Mouse (Mus musculus) thymus, adult 2 months (tissue): ENCODE results near the gene Rbm4b. TPM values are rescaled to one million over a fixed set of nuclear protein-coding genes. Genes with fewer than 3 reads are reported as not detected.

Experiments used
- DNase-seq: peaks from one replicate; pipeline ENCODE4 v3.0.0; 2021
- H3K27ac ChIP-seq: fragments of 200-500 bp; 2 replicates; pipeline ENCODE4 v1.5.1; 2012; ENCODE audit warnings: low read length, control low read depth; ENCODE audit not compliant: control insufficient read depth, insufficient read depth
- H3K27me3 ChIP-seq: fragments of 200-500 bp; 2 replicates; pipeline ENCODE4 v1.6.1; 2012; ENCODE audit warnings: mild to moderate bottlenecking, low read length, moderate library complexity, mixed read lengths; ENCODE audit not compliant: control insufficient read depth, insufficient read depth
- H3K36me3 ChIP-seq: fragments of 200-500 bp; 2 replicates; pipeline ENCODE4 v1.6.1; 2012; ENCODE audit warnings: mild to moderate bottlenecking, low read length, moderate library complexity; ENCODE audit not compliant: control insufficient read depth, insufficient read depth
- H3K4me1 ChIP-seq: fragments of 200-500 bp; replicated peaks from 2 replicates; pipeline ENCODE4 v1.6.1; 2012; ENCODE audit warnings: low read length; ENCODE audit not compliant: control insufficient read depth, insufficient read depth
- H3K4me3 ChIP-seq: fragments of 200-500 bp; 2 replicates; pipeline ENCODE4 v1.5.1; 2012; ENCODE audit warnings: mild to moderate bottlenecking, low read length, control low read depth, moderate library complexity; ENCODE audit not compliant: control insufficient read depth, insufficient read depth
- CTCF ChIP-seq: fragments of 200-500 bp; IDR thresholded peaks from 2 replicates; pipeline ENCODE4 v1.5.1; 2012; ENCODE audit warnings: mild to moderate bottlenecking, control low read depth, low read length, moderate library complexity, borderline replicate concordance; ENCODE audit not compliant: control insufficient read depth, poor library complexity, insufficient read depth; ENCODE audit errors: extremely low read depth
- POLR2A ChIP-seq: fragments of 200-500 bp; IDR thresholded peaks from 2 replicates; pipeline ENCODE4 v1.6.1; 2012; ENCODE audit warnings: mild to moderate bottlenecking, low read length, control low read depth, moderate library complexity; ENCODE audit not compliant: control insufficient read depth, poor library complexity, insufficient read depth; ENCODE audit errors: extremely low read depth
- WGBS: fragments of 180-500 bp; shearing (Covaris S2); methylation state at CpG from one replicate; pipeline ENCODE4 v1.1.7; 2018; 5-methylcytosine and 5-hydroxymethylcytosine counted together
- polyA plus RNA-seq: library from polyadenylated mRNA; depleted of rRNA; stranded (reverse); fragments of >200 nt; gene quantifications from 2 replicates; pipeline ENCODE4 v1.2.3, GENCODE M21; 2012

Rbm4b gene
- polyA plus RNA-seq, 1 experiment = 20.2 TPM

DNA sequence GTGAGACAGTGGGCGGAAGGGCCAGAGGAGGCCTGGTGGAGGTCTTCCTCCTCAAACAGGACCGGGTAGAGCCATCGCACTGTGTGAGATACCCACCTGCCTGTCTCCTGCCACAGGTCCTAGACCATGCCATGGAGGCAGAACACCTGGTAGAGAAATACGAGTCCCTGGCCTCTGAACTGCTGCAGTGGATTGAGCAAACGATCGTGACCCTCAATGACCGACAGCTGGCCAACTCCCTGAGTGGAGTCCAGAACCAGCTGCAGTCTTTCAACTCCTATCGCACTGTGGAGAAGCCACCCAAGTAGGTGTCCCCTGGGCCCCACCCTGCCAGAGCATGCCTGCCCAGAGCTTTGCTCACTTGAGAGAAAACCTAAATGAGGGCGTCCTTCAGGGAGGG lies 27.1 kb upstream of the Rbm4b start:
- Histone ChIP-seq H3K27ac (no peak overlapping the region), H3K27me3 (no peaks in the 10 kb centered on the region), H3K36me3 (no peaks in the 10 kb centered on the region), H3K4me3 (no peak overlapping the region), H3K4me1 (no peaks in the 10 kb centered on the region)
- DNase-seq = no peak
- TF ChIP-seq POLR2A = no peak
- 93% methylated on average over 9 of the region's 9 CpGs for WGBS

DNA sequence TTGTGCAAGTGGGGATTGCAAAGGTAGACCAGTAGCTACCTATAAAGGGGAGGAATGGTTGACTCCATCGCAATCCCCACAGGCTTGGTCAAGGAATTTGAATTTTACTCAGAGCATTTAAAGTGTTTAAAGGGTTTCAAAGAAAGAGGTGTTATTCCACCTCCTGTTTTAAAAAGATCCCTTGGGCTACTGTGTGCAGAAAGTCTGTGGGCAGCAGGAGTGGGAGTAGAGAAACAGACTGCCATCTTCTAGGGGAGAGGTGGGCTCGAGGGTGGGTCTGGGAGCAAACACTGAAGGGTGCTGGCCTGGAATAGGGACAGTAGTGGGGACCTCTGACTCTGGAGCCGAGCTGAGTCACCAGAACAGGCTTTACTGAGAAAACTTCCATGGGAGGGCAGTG lies 23.2 kb upstream of the Rbm4b start:
- TF ChIP-seq CTCF = no peak
- Histone ChIP-seq H3K4me3 (no peak overlapping the region), H3K36me3 (no peaks in the 10 kb centered on the region), H3K27ac (no peak overlapping the region), H3K27me3 (no peaks in the 10 kb centered on the region), H3K4me1 (no peaks in the 10 kb centered on the region)
- no peak for DNase-seq
- WGBS = 81% methylated on average over 3 of the region's 3 CpGs

DNA sequence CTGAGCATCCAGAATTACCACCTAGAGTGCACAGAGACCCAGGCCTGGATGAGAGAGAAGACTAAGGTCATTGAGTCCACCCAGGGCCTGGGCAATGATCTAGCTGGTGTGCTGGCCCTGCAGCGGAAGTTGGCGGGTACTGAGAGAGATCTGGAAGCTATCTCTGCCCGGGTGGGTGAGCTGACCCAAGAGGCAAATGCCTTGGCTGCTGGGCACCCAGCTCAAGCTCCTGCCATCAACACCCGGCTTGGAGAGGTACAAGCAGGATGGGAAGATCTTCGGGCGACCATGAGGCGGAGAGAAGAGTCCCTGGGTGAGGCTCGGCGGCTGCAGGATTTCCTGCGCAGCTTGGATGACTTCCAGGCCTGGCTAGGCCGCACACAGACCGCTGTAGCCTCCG lies 18.4 kb upstream of the Rbm4b start:
- DNase-seq = no peak
- Histone ChIP-seq H3K4me3 (no peak overlapping the region), H3K36me3 (no peaks in the 10 kb centered on the region), H3K27ac (no peak overlapping the region), H3K4me1 (no peaks in the 10 kb centered on the region), H3K27me3 (no peaks in the 10 kb centered on the region)
- TF ChIP-seq CTCF (no peak), POLR2A (no peak)
- 75% methylated on average over 13 of the region's 13 CpGs for WGBS

DNA sequence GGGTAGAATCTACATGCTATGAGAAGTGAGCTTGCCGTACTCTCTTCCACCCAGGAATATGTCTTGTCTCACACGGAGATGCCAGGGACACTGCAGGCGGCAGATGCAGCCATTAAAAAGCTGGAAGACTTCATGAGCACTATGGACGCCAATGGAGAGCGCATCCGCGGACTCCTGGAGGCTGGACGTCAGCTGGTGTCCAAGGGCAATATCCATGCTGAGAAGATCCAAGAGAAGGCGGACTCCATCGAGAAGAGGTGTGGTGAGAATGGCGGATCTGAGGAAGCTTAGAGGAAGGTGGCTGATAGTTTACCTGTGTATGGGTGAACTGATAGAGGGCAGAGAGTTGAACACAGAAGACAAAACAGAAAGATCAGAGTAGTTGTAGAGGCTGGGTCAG lies 17.2 kb upstream of the Rbm4b start:
- no peak for TF ChIP-seq CTCF
- no peak for TF ChIP-seq POLR2A
- no peaks in the 10 kb centered on the region for H3K36me3 ChIP-seq
- no peak overlapping the region for H3K27ac ChIP-seq
- WGBS = 97% methylated on average over 11 of the region's 11 CpGs
- H3K4me3 ChIP-seq = no peak overlapping the region
- no peak for DNase-seq
- H3K4me1 ChIP-seq = no peaks in the 10 kb centered on the region
- H3K27me3 ChIP-seq = no peaks in the 10 kb centered on the region

DNA sequence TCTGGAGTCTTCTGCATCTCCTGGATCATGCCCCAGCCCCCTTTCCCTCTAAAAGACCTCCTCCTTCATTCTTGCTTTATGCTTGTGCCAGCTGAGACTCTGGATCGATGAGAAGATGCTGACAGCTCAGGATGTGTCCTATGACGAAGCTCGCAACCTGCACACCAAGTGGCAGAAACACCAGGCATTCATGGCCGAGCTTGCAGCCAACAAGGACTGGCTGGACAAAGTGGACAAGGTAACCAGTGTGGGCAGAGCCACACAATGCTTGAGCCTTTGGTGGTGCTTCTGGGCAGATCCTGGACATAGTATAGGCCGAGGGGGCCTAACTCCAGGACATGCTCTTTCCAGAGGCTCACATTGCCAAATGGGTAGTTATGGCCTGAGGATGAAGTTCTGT lies 16.5 kb upstream of the Rbm4b start:
- Histone ChIP-seq H3K27me3 (no peaks in the 10 kb centered on the region), H3K27ac (no peak overlapping the region), H3K36me3 (no peaks in the 10 kb centered on the region), H3K4me3 (no peak overlapping the region), H3K4me1 (no peaks in the 10 kb centered on the region)
- TF ChIP-seq CTCF (no peak), POLR2A (no peak)
- no peak for DNase-seq
- WGBS = 90% methylated on average over 5 of the region's 5 CpGs

DNA sequence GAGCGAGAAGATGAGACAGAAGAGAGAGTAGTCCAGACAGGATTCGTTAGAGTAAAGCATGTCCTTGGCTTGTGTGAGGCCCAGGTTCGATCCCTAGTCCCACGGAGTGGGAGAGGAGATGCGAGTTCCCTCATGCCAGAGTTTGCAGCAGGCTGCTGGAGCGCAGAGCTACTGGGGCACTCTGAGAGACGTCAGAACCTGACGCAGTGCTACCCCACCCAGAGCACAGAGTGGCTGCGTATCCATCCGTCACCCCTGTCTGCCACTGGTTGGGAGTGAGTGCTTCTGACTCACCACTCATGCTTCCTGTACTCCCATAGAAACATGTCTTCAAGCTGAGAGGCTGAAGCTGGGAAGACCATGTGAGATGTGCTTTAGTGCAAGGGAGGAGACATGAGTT lies 14.8 kb upstream of the Rbm4b start:
- Histone ChIP-seq H3K36me3 (no peaks in the 10 kb centered on the region), H3K4me1 (no peaks in the 10 kb centered on the region), H3K27me3 (no peaks in the 10 kb centered on the region), H3K4me3 (no peak overlapping the region), H3K27ac (no peak overlapping the region)
- TF ChIP-seq POLR2A (no peak), CTCF (no peak)
- WGBS = 93% methylated on average over 10 of the region's 10 CpGs
- no peak for DNase-seq

DNA sequence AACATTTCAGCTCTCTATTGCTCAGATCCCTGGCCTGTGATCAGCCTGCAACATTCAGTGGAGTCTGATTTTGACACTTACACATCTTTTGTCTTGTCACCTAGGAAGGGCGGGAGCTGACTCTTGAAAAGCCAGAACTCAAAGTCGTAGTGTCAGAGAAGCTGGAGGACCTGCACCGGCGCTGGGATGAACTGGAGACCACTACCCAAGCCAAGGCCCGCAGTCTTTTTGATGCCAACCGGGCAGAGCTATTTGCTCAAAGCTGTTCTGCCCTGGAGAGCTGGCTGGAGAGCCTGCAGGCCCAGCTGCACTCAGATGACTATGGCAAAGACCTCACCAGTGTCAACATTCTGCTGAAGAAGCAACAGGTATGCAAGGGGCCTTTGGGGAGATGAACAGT lies 14.1 kb upstream of the Rbm4b start:
- WGBS = 97% methylated on average over 6 of the region's 6 CpGs
- Histone ChIP-seq H3K4me3 (no peak overlapping the region), H3K27ac (no peak overlapping the region), H3K4me1 (no peaks in the 10 kb centered on the region), H3K27me3 (no peaks in the 10 kb centered on the region), H3K36me3 (no peaks in the 10 kb centered on the region)
- TF ChIP-seq CTCF (no peak), POLR2A (no peak)
- no peak for DNase-seq
